Mouse (Mus musculus): ENCODE measurements around the gene Gpc6.

Gpc6 gene

GRCm38 (mm10) chr14:117993845-117994244 is 1068.7 kb downstream of the Gpc6 start:
- DNase-seq (ENCODE audit: low read depth, low spot score) = no peak

- DNase-seq (ENCODE audit: low read depth, low spot score) = no peak
Observed at GRCm38 (mm10) chr14:118004434-118004833, 1079.3 kb downstream of the Gpc6 start.

- peak; percentile 34 for DNase-seq (ENCODE audit: low read depth, low spot score)
Observed at GRCm38 (mm10) chr14:118005697-118006096, 1080.6 kb downstream of the Gpc6 start.

GRCm38 (mm10) chr14:118009541-118009940 is 1084.4 kb downstream of the Gpc6 start:
- DNase-seq (ENCODE audit: low read depth, low spot score) = no peak

- DNase-seq (ENCODE audit: low read depth, low spot score) = no peak
Observed at GRCm38 (mm10) chr14:118013237-118013636, 1088.1 kb downstream of the Gpc6 start.

GRCm38 (mm10) chr14:118019314-118019713 is 1094.2 kb downstream of the Gpc6 start:
- DNase-seq (ENCODE audit: low read depth, low spot score) = no peak

- no peak for DNase-seq (ENCODE audit: low read depth, low spot score)
Observed at GRCm38 (mm10) chr14:118021867-118022543, 1096.9 kb downstream of the Gpc6 start.

All from ZHBTc4 (cell line).